Mouse (Mus musculus) left cerebral cortex, postnatal 4 days (tissue): ENCODE data around the gene Pik3c2g. TPM values are rescaled to one million over a fixed set of nuclear protein-coding genes. Genes with fewer than 3 reads are reported as not detected.
"Not testable (repeated sequence)": the region's sequence is repeated elsewhere in the genome, so short reads cannot be mapped to it uniquely, and the experiment has no call there.

Experiments
- DNase-seq: peaks from one replicate; pipeline ENCODE4 v3.0.0-alpha.2; 2022
- intact Hi-C: fragments of 180-260 bp; cut with DNase I; formaldehyde crosslinking; loops from one replicate; pipeline ENCODE4 v1.15.1; 2025
- total RNA-seq, 2 experiments: library from RNA; stranded (reverse); gene quantifications; 2 replicates each; pipeline ENCODE4 v1.2.3; 2021

The Pik3c2g gene
- total RNA-seq, 2 experiments from 2014 or later, result 0.08 to 0.22 TPM

DNA sequence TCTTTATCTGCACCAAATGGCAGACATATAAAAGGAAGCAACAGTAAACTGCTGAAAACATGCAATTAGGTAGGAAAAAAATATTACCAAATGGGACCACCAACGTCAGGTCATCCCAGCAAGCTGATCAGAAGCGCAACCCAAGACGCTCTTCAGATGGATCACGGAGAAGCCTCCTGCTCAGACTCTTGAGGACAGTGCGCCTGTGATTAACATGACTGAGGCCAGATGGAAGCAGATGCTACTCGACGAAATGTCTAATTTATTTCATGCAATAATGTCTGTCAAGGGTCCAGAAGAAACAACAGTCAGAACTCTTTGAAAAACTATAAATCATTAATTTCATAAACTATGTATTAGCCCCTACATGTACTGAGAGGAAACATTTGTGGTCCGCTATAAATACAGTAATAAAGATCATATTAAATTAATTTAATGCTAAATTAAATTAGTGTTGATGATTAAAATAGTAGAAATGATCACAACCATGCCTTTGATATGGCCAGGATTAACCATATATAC is 312.7 kb downstream of the Pik3c2g start:
- intact Hi-C loops, result no loop called here
- no peak for DNase-seq

DNA sequence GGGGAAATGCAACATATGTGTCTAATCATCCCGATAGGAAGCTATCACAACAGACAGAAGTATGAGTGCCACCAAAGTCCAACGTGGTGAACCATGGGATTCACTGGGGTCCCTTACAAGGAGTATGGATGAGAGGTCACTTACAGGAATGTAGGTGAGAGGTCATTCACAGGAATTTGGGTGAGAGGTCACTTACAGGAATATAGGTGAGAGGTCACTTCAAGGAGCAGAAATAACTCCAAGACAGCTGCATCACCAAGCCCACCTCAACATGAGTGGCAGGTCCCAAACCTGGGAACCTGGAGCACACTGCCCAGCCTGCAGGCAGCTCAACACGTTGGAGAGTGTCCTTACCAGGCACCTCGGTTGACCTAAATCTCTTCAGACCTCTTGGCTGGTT is 314.8 kb downstream of the Pik3c2g start:
- DNase-seq, result no peak
- intact Hi-C loops, result no loop called here

DNA sequence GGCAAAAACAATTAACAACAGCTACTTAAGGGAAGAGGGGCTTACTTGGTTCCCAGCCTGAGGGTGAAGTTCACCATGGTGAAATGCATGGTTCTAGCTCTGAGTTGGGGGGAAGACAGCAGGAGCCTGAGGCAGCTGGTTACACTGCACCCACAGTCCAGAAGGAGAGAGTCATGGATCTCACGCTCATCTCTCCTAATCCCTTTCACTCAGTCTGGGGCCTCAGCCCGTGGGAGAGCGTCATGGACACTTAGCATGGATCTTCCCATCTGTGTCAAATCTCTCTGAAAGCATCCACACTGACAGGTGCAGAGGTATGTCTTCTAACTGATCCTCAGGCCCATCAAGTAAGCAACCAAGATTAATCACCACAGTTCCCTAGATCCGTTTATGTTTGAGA is 320.1 kb downstream of the Pik3c2g start:
- no peak for DNase-seq
- intact Hi-C loops, result no loop called here

DNA sequence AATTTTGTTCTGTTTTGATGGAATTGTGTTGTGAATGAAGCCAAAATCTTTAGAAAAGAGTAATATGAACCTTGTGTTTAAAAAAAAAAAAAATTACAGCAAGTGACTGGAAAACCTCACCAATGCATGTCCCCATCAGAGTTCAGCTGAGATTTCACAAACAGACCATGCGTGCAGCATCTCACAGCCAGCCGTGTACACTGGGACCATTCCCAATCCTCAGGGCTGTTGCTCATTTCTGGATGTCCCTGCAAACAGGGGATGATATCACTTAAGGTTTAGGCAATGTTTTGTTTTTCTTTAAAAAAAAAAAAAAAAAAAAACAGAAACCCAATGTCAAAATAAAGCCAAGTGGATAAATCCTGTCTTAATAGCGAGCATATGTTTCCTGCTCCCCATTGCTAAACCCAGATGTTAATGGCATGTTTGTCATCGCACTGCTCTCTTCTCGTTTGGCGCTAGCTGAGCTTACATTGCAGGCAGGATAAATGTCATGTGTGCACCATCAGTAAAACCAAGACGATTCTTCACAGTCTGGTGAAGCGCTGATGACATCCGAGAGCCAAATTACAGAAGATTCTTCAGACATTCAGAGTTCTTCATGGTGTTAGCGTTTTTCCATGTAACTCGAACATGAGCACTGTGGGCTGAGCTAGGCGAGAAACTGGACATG is 322.1 kb downstream of the Pik3c2g start:
- intact Hi-C loops, result no loop called here
- no peak for DNase-seq

DNA sequence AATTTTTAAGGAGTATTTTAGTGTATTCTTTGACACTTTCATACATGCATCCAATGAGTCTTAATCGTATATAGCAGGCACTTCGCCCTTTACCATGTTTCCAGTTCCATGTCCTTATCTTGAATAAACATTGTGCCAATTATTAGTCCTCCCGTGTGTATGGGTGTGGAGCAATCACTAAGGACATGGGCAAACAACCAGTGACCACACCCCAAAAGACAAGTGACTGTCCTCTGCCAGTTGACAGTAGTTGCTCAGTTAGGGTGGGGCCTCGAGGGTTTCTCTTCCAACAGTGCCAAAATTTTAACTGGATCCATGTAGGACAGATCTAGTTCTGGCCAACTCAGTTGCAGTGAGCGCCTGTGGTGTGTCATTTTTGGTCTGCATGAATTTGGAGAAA is 341.7 kb downstream of the Pik3c2g start:
- intact Hi-C loops, result no loop called here
- DNase-seq, result no peak

DNA sequence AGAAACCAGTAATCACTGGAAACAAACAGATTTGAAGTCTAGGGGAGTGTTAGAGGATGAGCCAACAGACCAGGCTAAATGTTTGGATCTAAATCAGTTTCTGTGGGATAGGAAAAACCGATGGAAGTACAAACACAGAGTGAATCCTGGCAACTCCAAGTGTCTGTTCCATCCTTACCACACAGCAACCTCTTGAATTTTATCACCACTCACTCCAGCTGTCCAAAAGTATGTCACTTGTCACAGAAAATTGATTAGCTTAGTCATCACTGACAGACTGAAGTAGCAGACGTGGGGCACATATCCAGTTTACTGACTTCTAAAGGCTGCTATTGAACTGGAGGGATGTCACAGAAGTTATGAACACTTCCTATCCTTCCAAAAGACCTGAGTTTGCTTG is 347.8 kb downstream of the Pik3c2g start:
- DNase-seq, result no peak
- intact Hi-C loops, result no loop called here

DNA sequence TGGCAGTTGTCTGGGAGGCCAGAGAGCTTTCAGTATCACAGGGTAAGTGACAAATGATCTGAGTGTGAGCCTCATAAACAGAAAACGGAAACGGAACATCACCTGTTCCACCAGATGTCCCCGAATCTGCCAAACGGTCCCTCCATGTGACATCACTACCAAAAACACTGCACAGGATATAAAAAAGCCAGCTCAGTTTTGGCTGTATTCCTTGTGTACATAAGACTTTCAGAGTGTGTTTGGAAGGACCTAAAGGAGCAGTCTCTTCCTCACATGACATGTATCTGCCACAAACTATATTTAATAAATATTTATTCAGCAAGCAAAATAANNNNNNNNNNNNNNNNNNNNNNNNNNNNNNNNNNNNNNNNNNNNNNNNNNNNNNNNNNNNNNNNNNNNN is 350.6 kb downstream of the Pik3c2g start:
- DNase-seq, intact Hi-C loops: not testable (repeated sequence)

DNA sequence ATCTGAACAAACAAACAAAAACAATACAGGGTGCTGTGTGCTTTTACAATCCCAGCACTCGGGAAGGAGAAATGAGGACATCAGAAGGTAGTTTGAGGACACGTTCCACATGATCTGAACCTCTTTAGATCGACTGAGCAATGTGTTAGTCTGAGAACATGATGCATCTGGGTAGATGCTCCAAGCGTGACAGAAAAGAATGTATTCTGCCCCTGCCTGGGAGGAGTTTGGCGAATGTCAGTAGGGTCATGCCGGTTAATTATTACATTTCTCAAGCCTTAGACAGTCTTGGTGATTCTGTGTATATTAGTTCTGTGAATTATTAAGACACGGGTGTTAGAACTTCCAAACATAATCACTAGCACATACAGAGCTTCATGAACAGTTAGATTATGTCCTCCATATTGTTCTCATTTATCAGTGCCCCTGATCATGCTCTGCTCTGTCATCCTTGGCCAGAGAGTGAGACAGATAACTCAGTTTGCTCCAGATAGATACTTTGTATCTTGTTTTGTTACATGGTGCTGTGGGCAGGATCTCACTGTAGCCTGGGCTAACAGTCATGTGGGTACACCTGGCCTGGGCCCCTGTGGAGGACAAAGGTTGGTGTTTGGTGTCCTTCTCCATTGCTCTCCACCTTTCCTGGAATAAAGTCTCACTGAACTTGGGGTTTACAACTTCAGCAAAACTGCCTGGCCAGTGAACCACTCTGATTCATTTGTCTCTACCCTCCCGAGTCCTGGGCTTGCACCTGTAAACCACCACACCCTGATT is 360.3 kb downstream of the Pik3c2g start:
- intact Hi-C loops, result no loop called here
- DNase-seq, result no peak

DNA sequence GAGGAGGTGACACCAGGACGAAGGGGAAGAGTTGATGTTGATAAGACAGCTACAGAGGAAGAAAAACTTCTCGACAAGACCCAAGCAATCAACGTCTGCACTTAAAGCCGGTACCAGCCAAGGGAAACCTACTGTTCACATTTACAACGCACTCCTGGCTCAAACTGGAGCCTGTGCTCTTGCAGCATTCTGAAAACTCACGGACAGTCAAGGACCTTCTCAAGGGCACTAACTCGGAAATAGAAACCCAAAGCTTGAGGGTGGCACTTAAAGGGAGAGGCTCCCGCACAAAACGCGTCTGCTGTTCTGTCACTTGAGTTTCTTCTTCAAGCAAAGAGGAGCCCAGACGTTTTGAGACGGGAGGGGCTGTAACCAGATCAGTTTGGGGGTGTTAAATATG is 366.6 kb downstream of the Pik3c2g start:
- intact Hi-C loops, result no loop called here

DNA sequence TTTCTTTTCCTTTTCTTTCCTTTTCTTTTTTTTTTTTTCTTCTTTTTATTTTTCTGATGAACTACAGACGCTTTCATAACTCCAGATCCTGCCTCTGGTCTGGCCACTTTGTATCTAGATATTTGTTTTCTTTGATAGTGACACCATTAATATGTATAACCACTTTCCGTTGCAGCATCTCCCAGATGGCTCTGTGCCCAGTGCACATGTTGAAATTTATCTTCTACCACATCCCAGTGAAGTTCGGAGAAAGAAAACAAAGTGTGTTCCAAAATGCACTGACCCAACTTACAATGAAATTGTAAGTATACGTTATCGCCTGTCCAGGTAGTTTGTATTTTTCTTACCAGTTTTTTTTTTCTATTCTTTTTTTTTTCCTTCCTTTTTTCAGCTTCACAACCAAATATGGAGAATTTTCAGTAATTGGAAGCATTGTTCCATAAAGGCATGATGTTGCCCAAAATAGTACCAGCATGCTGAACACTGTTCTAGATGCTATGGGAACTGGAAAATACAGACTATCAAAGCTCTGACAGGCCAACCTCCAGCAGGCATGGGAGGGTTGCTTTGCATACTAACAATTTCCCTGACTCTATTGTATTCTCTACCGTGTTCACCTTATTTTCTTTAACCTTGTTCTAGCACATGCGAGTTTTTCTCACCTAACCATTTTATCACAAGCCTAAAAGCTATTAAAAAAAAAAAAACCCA is 370.7 kb downstream of the Pik3c2g start:
- DNase-seq, result peak; percentile 13
- intact Hi-C loops, result no loop called here

More for the DNA sequence above, 366.6 kb downstream of the Pik3c2g start:
- no peak for DNase-seq

DNA sequence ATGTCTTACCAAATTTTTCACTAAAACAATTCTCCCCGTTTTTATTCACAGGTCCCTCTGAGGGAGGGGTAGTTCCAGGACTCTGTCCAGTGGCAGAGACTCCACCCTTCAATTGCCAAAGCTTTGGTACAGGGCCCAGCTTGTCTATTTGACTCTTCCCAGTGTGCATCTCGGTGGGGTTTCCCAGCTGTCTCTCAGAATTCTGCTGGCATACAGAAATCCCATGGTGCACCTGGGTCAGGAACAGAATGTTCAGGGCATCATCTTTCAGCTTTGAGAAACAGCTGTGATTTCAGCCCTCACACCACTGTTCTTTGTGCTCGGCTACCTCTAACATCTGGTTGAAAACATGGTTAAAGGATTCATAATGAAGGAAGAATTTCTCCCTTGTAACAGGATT is 376.8 kb downstream of the Pik3c2g start:
- intact Hi-C loops, result no loop called here
- DNase-seq, result peak; percentile 21

DNA sequence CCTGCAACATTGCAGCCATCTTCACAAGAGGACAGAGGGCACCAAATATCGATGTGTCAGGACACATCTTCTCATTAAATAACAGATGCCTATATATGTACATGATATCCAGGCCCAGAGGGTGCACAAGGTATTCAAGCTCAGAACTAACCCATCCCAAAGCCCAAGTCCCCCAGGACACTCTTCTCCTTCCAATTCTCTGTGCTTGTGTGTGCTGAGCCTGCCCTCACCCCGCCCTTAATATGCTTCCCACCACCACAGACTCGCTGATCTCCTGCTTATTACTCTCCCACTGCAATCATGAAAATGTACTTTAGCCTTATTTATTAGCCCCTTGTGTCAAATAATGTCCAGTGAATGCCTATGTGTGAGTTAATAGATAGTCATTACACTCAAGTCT is 377.9 kb downstream of the Pik3c2g start:
- intact Hi-C loops, result no loop called here
- no peak for DNase-seq

DNA sequence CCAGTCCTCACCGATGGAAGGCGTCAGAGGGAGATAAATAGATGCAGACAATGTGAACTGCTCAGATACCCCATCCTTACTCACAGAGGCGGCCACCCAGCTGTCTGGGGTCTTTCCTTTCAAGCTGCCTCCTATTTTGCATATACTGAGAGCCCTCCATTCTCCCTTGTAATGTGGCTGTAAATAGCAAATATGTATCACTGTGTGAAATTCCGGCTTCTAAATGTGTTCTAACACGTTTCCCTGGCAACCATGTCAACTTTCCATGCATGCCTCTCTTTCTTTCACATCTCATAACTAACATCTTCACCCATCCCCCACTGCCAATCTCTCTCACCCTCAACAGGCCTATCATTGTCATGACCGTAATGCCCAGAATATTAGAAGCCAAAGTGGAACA is 379.7 kb downstream of the Pik3c2g start:
- DNase-seq, result peak; percentile 18
- intact Hi-C loops, result no loop called here

DNA sequence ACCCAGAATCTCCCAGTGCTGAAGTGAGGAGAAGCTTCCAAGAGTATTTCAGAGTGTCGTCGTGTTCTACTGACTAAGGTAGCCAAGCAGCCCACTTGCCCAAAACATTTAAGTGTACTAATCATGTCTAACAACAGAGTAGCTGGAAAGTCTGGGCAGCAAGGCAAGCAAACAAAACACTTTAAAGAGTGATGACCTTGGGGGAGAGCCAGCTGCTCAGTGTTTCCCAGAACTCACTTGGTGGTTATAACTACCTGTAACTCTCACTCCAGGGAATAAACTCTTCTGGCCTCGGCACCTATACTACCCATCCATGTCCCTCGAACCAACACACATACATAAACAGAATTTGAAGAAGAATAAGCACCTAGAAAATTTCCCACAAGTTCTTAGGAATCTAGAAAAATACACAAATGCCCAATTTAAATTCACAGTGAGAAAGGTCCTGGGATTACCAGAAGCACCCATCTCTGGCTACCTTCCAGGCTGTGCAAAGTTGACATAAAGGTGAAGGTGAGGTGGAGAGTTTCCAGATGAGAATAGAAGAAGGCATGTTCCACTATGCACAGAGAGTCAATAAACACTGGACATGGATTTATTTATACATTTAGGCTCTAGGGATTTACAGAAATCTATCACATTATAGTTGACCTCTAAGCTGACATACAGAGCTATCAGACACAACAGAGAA is 384.7 kb downstream of the Pik3c2g start:
- no peak for DNase-seq
- intact Hi-C loops, result loop anchor here (5.0 kb wide), 1 partner anchor 726 kb away; no protein-coding TSS in a partner anchor

DNA sequence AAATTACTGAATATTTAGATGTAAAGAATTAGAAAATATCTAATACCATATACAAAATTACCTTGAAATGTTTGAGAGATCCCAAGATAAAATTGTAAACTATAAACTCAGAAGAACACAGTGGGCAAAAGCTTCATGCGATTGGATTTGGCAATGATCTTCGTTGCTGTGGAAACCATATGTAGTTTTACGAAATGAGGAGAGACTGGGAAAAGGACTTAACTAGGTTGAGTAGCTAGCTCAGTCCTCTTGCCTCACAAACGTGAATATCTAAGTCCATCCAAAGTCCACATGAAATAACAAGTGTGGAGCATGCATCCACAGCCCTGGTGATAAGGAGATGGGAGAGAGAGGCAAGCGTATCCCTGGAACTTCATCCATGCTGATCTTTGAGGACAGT is 387.6 kb downstream of the Pik3c2g start:
- intact Hi-C loops, result loop anchor here (5.0 kb wide), 1 partner anchor 723 kb away; no protein-coding TSS in a partner anchor
- no peak for DNase-seq

DNA sequence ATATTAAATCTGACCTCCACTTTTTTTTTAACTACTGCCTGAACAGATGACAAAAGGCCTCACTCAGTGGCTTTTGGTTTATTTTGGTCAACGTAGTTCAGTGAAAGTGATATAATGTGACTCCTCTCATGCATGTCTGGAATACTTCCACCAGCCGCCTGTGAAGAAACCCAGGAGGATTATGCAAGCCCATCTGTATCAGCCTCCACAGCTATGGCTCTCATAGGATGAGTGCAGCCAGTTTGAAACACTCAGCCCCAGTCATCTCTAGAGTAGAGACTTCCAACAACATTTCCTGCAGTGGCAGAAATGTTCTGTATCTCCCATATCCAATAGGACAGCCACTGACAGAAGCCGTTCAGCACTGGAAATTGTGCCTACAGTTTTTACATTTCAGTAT is 391.1 kb downstream of the Pik3c2g start:
- no peak for DNase-seq

DNA sequence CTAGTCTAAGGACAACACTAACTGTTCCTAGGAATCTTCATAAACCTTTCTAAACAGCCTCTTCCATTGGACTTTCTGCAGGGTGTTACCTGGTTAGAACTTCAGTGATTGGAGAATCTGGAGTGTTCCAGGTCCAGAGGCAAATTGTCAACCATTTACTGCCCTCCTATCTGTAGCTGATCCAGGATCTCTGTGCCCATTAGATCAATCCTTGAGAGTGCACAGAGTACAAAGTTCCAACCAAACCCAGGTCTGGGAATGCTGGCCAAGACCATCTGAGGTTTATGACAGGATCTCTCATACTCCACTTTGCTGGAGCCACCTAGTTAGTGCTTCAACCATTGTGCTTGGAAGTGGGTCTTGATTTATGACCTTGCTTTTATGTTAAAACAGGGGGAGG is 394.0 kb downstream of the Pik3c2g start:
- intact Hi-C loops, result no loop called here
- no peak for DNase-seq

More for the DNA sequence above, 391.1 kb downstream of the Pik3c2g start:
- intact Hi-C loops, result no loop called here

DNA sequence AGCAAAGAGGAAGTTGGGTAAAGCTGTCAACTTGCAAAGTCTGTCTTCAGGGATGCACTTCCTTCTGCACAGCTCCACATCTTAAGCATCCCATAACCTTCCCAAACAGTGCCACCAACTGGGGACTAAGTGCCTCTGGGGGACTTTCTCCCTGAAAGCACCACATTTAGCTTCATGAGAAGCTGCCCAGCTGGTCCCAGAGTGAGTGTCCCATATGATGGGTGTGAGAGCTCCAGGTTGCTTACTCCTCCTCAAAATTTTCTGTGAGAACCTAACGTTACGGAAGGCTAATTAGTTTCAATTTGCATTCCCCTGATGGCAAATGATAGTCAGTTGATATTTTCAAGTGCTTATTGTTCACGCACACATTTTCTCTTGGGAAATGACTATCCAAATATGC is 397.0 kb downstream of the Pik3c2g start:
- no peak for DNase-seq
- intact Hi-C loops, result no loop called here

DNA sequence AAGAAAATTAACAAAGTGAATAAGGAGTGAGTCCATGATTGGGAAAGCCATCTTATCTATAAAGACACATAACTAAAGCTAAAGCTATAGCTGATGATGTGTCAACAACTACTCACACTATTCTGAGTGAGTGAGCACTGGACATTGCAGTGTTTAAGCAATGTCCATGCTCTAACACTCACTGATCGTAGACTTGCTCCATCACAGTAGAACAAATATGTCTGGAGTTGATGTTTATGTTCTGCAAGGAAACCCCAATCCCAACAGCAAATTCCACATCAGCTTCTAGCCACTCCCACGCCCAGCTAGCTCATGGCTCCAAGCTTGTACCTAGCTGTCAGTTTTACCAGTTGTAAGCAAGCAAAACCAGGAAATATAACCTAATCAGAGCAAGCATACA is 399.5 kb downstream of the Pik3c2g start:
- no peak for DNase-seq
- intact Hi-C loops, result no loop called here

DNA sequence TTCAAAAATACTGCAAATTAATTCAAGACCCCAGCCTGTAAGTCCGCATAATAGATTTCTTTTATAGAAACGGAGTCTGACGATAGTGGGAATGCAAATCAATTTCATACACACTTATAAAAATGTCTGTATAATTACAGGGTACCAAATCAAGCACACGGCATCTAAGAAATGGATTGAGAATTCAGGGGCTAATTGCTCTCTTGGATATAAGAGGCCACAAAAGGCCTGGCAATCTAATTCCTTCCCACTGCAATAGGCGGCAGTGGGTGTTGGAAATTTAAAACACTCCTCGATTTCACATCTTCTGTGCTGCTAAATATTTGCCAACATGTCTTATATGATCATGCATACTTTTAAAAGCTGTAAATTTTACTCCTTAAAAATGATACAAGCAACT is 402.1 kb downstream of the Pik3c2g start:
- no peak for DNase-seq
- intact Hi-C loops, result no loop called here

DNA sequence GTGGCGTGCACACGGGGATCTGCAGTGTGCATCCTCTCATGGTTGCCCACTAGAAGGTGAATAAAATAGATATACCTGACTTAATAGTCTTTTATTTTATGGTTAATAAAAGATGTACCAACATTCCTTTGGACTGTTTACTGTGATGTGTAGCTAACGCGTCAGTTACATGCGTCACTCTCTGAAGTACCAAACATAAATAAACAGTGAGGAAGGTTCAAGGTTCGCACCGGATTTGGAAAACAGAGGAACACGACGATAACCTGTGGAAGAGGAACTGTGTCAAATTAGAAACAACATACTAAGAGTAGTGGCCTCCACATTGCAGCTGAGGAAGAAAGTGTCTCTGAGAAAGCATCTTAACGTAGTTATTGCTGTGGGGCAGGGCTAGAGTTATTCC is 402.6 kb downstream of the Pik3c2g start:
- intact Hi-C loops, result no loop called here

More for the DNA sequence above, 402.6 kb downstream of the Pik3c2g start:
- no peak for DNase-seq
